Mouse (Mus musculus) heart, embryonic 11.5 days (tissue): ENCODE data around the gene Slamf9. TPM values are rescaled to one million over a fixed set of nuclear protein-coding genes. Genes with fewer than 3 reads are reported as not detected.

Source experiments
- ATAC-seq: fragments of 200-750 bp; cut with Nextera tagmentation; replicated peaks from 2 replicates; pipeline ENCODE4 v1.8.0; 2017; ENCODE audit warnings: moderate library complexity; ENCODE audit not compliant: insufficient number of reproducible peaks, low FRiP score, low TSS enrichment
- H3K27ac ChIP-seq: fragments of 300-500 bp; sonication (generic); 2 replicates; pipeline ENCODE4 v1.5.1; 2014; ENCODE audit warnings: mild to moderate bottlenecking, low read depth, low read length
- H3K27me3 ChIP-seq: fragments of 300-500 bp; sonication (generic); 2 replicates; pipeline ENCODE4 v1.6.1; 2014; ENCODE audit warnings: mild to moderate bottlenecking, low read length, mixed read lengths; ENCODE audit not compliant: control insufficient read depth, insufficient read depth
- H3K36me3 ChIP-seq: fragments of 300-500 bp; sonication (generic); 2 replicates; pipeline ENCODE4 v1.6.1; 2014; ENCODE audit warnings: mild to moderate bottlenecking, low read length, moderate library complexity, mixed read lengths; ENCODE audit not compliant: control insufficient read depth, insufficient read depth
- H3K4me1 ChIP-seq: fragments of 300-500 bp; sonication (generic); 2 replicates; pipeline ENCODE4 v1.6.1; 2014; ENCODE audit warnings: low read length; ENCODE audit not compliant: control insufficient read depth, insufficient read depth
- H3K4me2 ChIP-seq: fragments of 300-500 bp; sonication (generic); 2 replicates; pipeline ENCODE4 v1.6.1; 2014; ENCODE audit warnings: mild to moderate bottlenecking, moderate library complexity
- H3K4me3 ChIP-seq: fragments of 300-500 bp; sonication (generic); 2 replicates; pipeline ENCODE4 v1.5.1; 2014; ENCODE audit warnings: low read depth, low read length
- H3K9ac ChIP-seq: fragments of 300-500 bp; sonication (generic); 2 replicates; pipeline ENCODE4 v1.6.1; 2014; ENCODE audit warnings: mild to moderate bottlenecking, low read depth, low read length, moderate library complexity
- H3K9me3 ChIP-seq: fragments of 300-500 bp; sonication (generic); replicated peaks from 2 replicates; pipeline ENCODE4 v1.6.1; 2016; ENCODE audit warnings: low read length; ENCODE audit not compliant: control insufficient read depth
- WGBS: fragments of 180-500 bp; shearing (Covaris S2); extraction: QIAGEN DNeasy Blood & Tissue Kit; methylation state at CpG from one replicate; pipeline ENCODE4 v1.1.7; 2014; ENCODE audit not compliant: insufficient replicate concordance; 5-methylcytosine and 5-hydroxymethylcytosine counted together
- polyA plus RNA-seq: library from polyadenylated mRNA; unstranded; fragments of >200 nt; fragmentation: Nextera tagmentation; extraction: Ambion mirVana; gene quantifications from 2 replicates; pipeline ENCODE4 v1.2.1, GENCODE M21; 2014

Slamf9 gene
- polyA plus RNA-seq, 1 experiment from 2014 or later: 1.2 TPM

DNA sequence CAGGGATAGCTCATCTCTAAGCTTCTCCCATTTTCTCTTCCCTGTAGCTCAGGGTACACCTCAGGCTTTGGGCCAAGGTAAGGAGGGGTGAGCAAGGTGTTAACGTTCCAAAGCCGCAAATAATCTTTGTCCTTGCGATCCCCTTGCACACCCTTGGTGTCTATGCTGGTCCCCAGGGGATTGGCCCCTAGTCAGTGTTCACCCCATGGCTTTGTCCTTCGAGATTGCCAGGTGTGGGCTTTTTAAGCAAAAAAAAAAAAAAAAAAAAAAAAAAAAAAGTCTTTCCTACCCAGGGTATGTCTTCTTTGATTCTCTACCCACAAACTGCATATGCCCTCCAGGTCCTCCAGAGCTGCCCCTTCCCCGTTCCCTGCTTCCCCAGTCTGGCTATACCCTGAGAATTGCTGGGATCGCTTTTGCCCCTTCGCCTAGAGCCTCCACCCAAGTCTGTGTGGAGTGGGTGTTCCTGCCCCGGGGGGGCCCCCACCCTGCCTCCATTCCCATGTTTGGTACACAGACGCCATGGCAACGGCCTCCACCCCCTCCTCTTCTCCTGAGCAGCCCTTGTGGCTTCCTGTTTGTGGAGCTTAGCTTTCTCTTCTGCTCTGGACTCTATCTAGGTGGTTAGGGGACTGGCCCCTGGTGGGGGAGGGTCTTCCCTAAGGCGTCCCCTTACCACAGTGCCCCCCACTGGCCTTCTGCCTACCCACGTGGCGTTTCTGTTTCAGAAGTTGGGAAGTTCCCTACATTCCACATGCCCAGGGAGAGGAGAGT lies 26.4 kb downstream of the Slamf9 start:
- peak overlapping the region; percentile 74 for H3K4me3 ChIP-seq
- 25% methylated on average over 13 of the region's 13 CpGs for WGBS
- H3K9ac ChIP-seq: peak overlapping the region; percentile 85
- peaks cover 11% of the 10 kb centered on the region for H3K36me3 ChIP-seq
- no peaks in the 10 kb centered on the region for H3K9me3 ChIP-seq
- peak overlapping the region; percentile 90 for H3K27ac ChIP-seq
- peaks cover 43% of the 10 kb centered on the region for H3K4me1 ChIP-seq
- H3K4me2 ChIP-seq: peak overlapping the region; percentile 77
- peak; percentile 24; the same call in 1 of the 2 replicates for ATAC-seq
- no peaks in the 10 kb centered on the region for H3K27me3 ChIP-seq

DNA sequence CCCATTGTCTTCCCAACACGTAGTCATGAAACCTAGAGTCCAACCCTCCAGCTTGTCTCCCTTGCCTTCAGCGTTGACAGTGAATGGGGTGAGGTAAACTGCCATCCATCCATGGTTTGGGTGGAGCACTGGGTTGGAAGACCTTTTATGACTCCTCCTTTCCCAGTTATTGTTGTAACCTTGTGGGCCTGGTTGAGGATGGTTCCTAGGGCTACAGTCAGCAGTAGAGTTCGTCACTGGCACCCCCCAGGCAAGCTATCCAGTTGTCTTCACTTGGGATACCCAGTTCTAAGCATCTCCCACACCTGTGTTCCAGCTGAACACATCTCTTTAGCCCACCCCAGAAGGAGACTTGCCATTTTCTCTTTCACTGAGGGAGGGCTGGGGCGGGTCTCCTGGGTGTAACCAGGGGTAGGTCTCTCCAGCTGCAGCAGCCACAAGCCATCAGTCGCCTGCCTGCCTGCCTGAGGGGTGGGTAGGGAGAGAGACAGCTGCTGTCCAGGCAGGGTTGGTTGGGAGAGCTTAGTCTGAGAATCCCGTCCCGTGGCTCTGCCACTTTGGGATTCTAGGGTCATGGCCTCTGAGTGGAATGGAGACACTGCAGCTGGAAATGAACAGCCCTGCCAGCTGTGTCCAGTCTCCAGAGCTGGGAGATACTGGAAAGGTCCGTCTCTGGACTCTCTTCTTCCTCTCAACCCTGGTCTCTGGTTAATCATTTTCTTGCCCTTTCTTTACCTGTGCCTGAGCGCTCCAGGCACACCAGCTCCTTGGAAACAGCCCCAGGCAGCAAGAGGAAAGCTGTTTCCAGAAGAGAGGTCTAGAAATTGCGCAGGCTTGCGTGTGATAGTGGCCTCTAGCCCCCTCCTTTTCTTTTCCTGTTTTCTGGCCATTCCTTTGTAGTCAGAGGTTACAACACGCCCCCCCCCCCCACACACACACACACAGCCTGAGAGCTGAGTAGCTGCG lies 27.3 kb downstream of the Slamf9 start:
- no peaks in the 10 kb centered on the region for H3K27me3 ChIP-seq
- H3K9ac ChIP-seq: peak overlapping the region; percentile 85
- peak overlapping the region; percentile 74 for H3K4me3 ChIP-seq
- H3K9me3 ChIP-seq: no peaks in the 10 kb centered on the region
- peak overlapping the region; percentile 90 for H3K27ac ChIP-seq
- ATAC-seq: no peak; the same call in 1 of the 2 replicates
- H3K4me1 ChIP-seq: peaks cover 48% of the 10 kb centered on the region
- H3K4me2 ChIP-seq: peak overlapping the region; percentile 77
- WGBS: 30% methylated on average over 12 of the region's 13 CpGs
- H3K36me3 ChIP-seq: peaks cover 12% of the 10 kb centered on the region

DNA sequence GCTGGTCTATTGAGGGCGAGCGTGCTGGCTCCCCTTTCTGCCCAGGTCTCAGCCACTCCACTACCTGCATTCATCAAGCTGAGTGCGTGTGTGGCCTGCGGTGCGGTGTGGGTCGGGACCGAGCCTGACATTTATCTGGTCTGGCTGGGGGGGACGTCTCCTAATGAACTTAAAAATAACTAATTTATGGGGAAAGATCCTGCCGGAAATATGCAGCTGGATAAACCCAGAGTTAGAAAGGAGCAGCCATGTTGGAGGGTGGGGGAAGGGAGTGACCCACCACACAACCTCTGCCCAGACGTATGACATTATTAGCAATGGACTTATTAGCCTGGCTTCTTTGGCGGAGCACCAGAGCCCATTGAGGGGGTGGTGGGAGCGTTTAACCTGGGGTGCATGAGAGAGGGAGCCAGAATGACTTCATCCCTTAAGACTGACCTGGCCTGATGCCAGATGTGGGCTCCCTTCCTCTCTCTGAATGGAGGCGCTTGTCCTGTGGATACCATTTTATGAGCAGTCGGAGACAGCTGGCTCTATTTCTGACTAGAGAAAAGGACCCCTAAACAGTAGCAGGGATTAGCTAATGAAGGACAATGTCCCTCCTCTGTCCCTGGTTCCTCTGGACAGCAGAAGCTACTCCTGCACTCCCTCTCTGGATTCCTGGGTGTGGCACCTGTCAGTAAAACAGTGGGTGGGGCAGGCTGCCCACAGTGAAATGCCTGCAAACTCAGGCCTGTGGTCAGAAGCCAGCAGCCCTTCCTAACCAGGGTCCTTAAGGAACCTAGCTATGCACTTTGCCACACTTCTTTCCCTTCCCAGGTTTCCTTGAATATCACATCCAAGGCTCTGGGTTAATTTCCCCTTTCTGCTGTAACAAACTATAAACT lies 28.2 kb downstream of the Slamf9 start:
- Histone ChIP-seq H3K27ac (peak overlapping the region; percentile 90), H3K36me3 (peaks cover 12% of the 10 kb centered on the region), H3K4me2 (peak overlapping the region; percentile 77), H3K4me3 (peak overlapping the region; percentile 74), H3K4me1 (peaks cover 49% of the 10 kb centered on the region), H3K9ac (peak overlapping the region; percentile 46), H3K9me3 (no peaks in the 10 kb centered on the region), H3K27me3 (no peaks in the 10 kb centered on the region)
- ATAC-seq: no peak
- WGBS: 39% methylated on average over 14 of the region's 14 CpGs

DNA sequence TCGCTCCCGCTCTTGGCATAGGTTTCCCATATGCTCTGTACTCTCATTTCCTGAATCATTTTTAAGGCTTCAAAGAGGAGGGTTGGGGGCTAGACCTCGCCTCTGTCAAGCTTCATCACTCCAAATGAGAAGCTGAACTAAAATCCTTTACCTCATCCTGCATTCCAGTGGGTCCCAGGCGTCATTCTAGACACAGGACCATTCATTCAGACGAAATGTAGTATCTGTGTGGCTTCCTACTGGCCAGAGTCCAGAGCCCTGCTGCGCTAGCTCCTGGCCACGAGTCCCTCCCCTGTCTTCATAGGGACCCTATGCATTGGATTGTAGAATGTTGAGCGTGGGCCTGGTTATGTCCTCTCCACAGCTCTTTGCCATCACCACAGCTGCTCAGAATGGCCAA lies 29.6 kb downstream of the Slamf9 start:
- Histone ChIP-seq H3K36me3 (peaks cover 12% of the 10 kb centered on the region), H3K9ac (no peak overlapping the region; the same call in 1 of the 2 replicates), H3K4me2 (peak overlapping the region; percentile 2), H3K4me3 (no peak overlapping the region), H3K27ac (peak overlapping the region; percentile 57), H3K4me1 (peaks cover 49% of the 10 kb centered on the region), H3K9me3 (no peaks in the 10 kb centered on the region), H3K27me3 (no peaks in the 10 kb centered on the region)
- WGBS: 68% methylated on average over 8 of the region's 8 CpGs
- no peak for ATAC-seq

DNA sequence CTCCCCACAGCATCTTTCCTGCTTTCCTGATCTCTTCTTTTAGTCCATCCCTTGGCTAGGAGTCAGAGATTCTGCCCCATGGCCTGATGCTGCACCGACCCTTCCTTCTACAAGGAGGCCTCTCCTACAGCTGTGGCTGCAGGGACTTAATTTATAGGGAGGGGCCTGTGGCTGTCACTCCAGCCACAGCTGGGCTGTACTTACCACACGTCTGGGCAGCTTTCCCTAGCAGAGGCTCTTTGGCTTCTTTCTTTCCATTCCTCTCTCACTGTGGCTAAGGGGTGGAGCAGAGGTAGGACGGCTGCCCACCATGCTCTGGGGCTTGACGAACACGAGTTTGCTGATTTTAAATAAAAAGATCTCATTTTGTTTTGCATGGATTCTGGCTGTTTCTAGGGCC lies 31.8 kb downstream of the Slamf9 start:
- H3K4me2 ChIP-seq: no peak overlapping the region
- H3K4me1 ChIP-seq: peaks cover 44% of the 10 kb centered on the region
- no peaks in the 10 kb centered on the region for H3K9me3 ChIP-seq
- H3K27ac ChIP-seq: no peak overlapping the region; the same call in 1 of the 2 replicates
- no peaks in the 10 kb centered on the region for H3K27me3 ChIP-seq
- no peak overlapping the region for H3K9ac ChIP-seq
- no peak for ATAC-seq
- peaks cover 12% of the 10 kb centered on the region for H3K36me3 ChIP-seq
- no peak overlapping the region for H3K4me3 ChIP-seq
- WGBS: 49% methylated on average over 5 of the region's 5 CpGs

DNA sequence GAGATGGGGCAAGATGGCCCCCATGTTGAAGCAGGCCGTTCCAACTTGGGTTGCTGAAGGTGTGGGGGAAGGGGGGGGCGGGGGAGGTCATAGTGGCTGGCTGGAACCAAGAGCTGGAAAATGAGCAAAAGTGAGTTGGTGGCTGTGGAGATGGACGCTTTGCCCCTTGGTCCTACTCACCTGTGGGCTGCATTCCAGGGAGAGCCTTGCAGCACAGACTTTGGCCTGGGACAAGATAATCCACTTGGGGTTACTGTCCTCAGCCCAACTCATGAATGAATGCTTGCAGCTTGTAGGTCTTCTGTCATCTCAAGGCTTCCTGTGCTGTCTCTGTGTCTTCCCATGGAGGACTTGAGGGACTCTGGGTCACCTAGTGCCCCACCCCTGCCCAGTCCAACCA lies 32.5 kb downstream of the Slamf9 start:
- no peak overlapping the region for H3K4me2 ChIP-seq
- ATAC-seq: no peak
- H3K4me3 ChIP-seq: no peak overlapping the region
- H3K9ac ChIP-seq: no peak overlapping the region
- 79% methylated on average over 3 of the region's 3 CpGs for WGBS
- H3K4me1 ChIP-seq: peaks cover 39% of the 10 kb centered on the region
- H3K9me3 ChIP-seq: no peaks in the 10 kb centered on the region
- H3K27me3 ChIP-seq: no peaks in the 10 kb centered on the region
- peaks cover 12% of the 10 kb centered on the region for H3K36me3 ChIP-seq
- no peak overlapping the region for H3K27ac ChIP-seq

DNA sequence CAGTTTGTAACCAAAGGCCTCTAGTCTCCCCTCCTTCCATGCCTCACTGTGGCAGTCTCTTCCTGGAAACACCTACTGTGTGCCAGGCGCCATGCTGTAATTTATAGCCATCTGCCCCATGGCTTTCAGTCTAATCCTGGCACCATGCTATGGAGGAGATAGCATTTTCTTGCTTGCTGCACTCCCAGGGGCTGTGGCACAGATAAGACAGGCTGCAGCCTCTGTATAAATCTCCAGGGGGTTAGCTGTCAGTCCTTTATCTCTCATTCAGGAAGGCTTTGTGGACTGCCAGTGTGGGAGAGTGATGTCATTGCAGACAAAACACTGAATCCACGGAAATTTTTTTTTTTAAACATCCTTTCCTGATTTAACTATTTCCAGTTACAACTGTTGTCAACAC lies 33.0 kb downstream of the Slamf9 start:
- no peaks in the 10 kb centered on the region for H3K9me3 ChIP-seq
- H3K27me3 ChIP-seq: no peaks in the 10 kb centered on the region
- H3K4me2 ChIP-seq: no peak overlapping the region
- H3K27ac ChIP-seq: peak overlapping the region; percentile 62
- ATAC-seq: peak; percentile 33; the same call in 1 of the 2 replicates
- H3K9ac ChIP-seq: no peak overlapping the region
- H3K4me1 ChIP-seq: peaks cover 39% of the 10 kb centered on the region
- WGBS: 31% methylated on average over 2 of the region's 2 CpGs
- no peak overlapping the region for H3K4me3 ChIP-seq
- H3K36me3 ChIP-seq: peaks cover 12% of the 10 kb centered on the region

DNA sequence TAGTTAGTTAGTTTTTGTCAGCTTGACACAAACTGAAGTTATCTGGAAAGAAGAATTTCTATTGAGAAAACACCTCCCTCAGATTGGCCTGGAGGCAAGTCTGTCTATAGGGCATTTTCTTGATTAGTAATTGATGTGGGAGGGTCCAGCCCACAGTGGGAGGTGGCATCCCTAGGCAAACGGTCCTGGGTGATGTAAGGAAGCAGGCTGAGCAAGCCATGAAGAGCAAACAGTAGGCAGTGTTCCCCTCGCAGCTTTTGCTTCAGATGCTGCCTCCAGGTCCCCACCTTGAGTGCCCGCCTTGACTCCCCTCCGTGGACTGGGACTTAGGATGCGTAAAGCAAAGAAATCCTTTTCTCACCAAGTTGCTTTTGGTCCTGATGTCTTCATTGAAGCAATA lies 34.1 kb downstream of the Slamf9 start:
- H3K4me2 ChIP-seq: no peak overlapping the region
- H3K27me3 ChIP-seq: no peaks in the 10 kb centered on the region
- H3K4me3 ChIP-seq: no peak overlapping the region
- ATAC-seq: no peak
- H3K9ac ChIP-seq: no peak overlapping the region
- H3K4me1 ChIP-seq: peaks cover 41% of the 10 kb centered on the region
- H3K36me3 ChIP-seq: peaks cover 12% of the 10 kb centered on the region
- H3K9me3 ChIP-seq: no peaks in the 10 kb centered on the region
- WGBS: 68% methylated on average over 5 of the region's 5 CpGs
- no peak overlapping the region for H3K27ac ChIP-seq
